Mouse (Mus musculus): ENCODE data around the gene Usp26. TPM values are rescaled to one million over a fixed set of nuclear protein-coding genes. Genes with fewer than 3 reads are reported as not detected.

Usp26 gene
- not detected for polyA plus RNA-seq (2017; shearing (Covaris generic))

DNA sequence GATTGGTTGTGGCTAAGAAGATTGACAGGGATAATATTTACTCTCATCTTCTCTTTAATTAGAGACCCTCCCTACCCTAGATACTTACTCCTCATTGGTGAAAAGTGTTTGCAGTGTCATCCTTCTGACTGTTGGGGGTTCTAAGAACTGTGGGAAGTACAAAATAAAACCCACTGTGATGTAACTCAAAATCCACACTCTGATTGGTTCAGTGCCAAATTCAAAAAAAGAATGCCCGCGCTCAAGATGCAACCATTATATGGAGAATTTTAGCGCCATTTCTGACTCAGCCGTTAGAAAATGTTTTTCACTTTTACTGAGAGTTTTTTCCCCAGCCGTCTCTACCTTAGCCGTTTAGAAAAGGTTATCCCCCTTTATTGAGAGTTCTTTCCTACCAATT is at the start of gene Usp26:
Gene Usp26 (minus strand): TSS at position 101 of the 400 bp plus-strand sequence.

Other genes starting within 250 kb of the Usp26 start
- gene Hs6st2, start 119.4 kb downstream of the Usp26 start, polyA plus RNA-seq (2017; shearing (Covaris generic)) = under 1 TPM in 1 of 2 experiments, not detected in 1; 0.29 TPM
- gene 1700080O16Rik, start 171.5 kb upstream of the Usp26 start, polyA plus RNA-seq (2017; shearing (Covaris generic)) = not detected

Data from activated CD4-positive, CD25-positive, alpha-beta regulatory T cell (primary cell).